Mouse (Mus musculus): ENCODE measurements at regions not wholly inside any gene's neighbourhood (a gene's known extent, or its start where the extent isn't known, plus 50 kb on each side); places are given as distances from the start of the nearest gene placed in this dataset.

- ATAC-seq (peak; percentile 56), DNase-seq (peak; percentile 39)
- Histone ChIP-seq H3K9ac (no peak overlapping the region), H3K36me3 (ENCODE audit: insufficient read depth) (no peaks in the 10 kb centered on the region), H3K4me3 (ENCODE audit: low read depth, low read length) (no peak overlapping the region), H3K9me3 (ENCODE audit: low read length) (no peaks in the 10 kb centered on the region), H3K4me1 (ENCODE audit: insufficient read depth) (no peaks in the 10 kb centered on the region), H3K27me3 (ENCODE audit: insufficient read depth, low read length) (no peaks in the 10 kb centered on the region), H3K4me2 (ENCODE audit: low read depth) (no peak overlapping the region), H3K27ac (ENCODE audit: low read depth, low read length) (no peak overlapping the region)
- WGBS = 15% methylated on average over 2 of the region's 2 CpGs
- TF ChIP-seq CTCF (IDR thresholded peaks at IDR 0.05; ENCODE audit: low read depth) = no peak
These were observed 392.0 kb downstream of the Igsf11 start for GRCm38 (mm10) chr16:39284484-39284883.

GRCm38 (mm10) chr16:39285028-39285744 is 392.7 kb downstream of the Igsf11 start:
- no peaks in the 10 kb centered on the region for H3K4me1 ChIP-seq (ENCODE audit: insufficient read depth)
- no peaks in the 10 kb centered on the region for H3K36me3 ChIP-seq (ENCODE audit: insufficient read depth)
- WGBS = 61% methylated on average over 3 of the region's 3 CpGs
- H3K4me3 ChIP-seq (ENCODE audit: low read depth, low read length) = no peak overlapping the region
- H3K4me2 ChIP-seq (ENCODE audit: low read depth) = no peak overlapping the region
- H3K9ac ChIP-seq = no peak overlapping the region
- no peak for ATAC-seq
- no peaks in the 10 kb centered on the region for H3K9me3 ChIP-seq (ENCODE audit: low read length)
- DNase-seq = no peak
- H3K27me3 ChIP-seq (ENCODE audit: insufficient read depth, low read length) = no peaks in the 10 kb centered on the region
- H3K27ac ChIP-seq (ENCODE audit: low read depth, low read length) = no peak overlapping the region
- no peak for TF ChIP-seq CTCF (IDR thresholded peaks at IDR 0.05; ENCODE audit: low read depth)

- H3K9me3 ChIP-seq (ENCODE audit: low read length) = no peaks in the 10 kb centered on the region
- no peak overlapping the region for H3K4me2 ChIP-seq (ENCODE audit: low read depth)
- DNase-seq = peak; percentile 34
- H3K4me3 ChIP-seq (ENCODE audit: low read depth, low read length) = no peak overlapping the region
- H3K36me3 ChIP-seq (ENCODE audit: insufficient read depth) = no peaks in the 10 kb centered on the region
- peak; percentile 81 for ATAC-seq
- H3K27me3 ChIP-seq (ENCODE audit: insufficient read depth, low read length) = no peaks in the 10 kb centered on the region
- TF ChIP-seq CTCF (IDR thresholded peaks at IDR 0.05; ENCODE audit: low read depth) = no peak
- H3K27ac ChIP-seq (ENCODE audit: low read depth, low read length) = no peak overlapping the region
- no peaks in the 10 kb centered on the region for H3K4me1 ChIP-seq (ENCODE audit: insufficient read depth)
- no peak overlapping the region for H3K9ac ChIP-seq
- 11% methylated on average over 8 of the region's 8 CpGs for WGBS
These were observed 394.5 kb downstream of the Igsf11 start for GRCm38 (mm10) chr16:39286797-39287565.

GRCm38 (mm10) chr16:39298856-39299255 is 406.4 kb downstream of the Igsf11 start:
- H3K4me2 ChIP-seq (ENCODE audit: low read depth) = no peak overlapping the region
- H3K4me3 ChIP-seq (ENCODE audit: low read depth, low read length) = no peak overlapping the region
- H3K27ac ChIP-seq (ENCODE audit: low read depth, low read length) = no peak overlapping the region
- ATAC-seq = no peak
- 69% methylated on average over 3 of the region's 3 CpGs for WGBS
- no peaks in the 10 kb centered on the region for H3K9me3 ChIP-seq (ENCODE audit: low read length)
- no peaks in the 10 kb centered on the region for H3K27me3 ChIP-seq (ENCODE audit: insufficient read depth, low read length)
- TF ChIP-seq CTCF (IDR thresholded peaks at IDR 0.05; ENCODE audit: low read depth) = no peak
- peaks cover 15% of the 10 kb centered on the region; the same call in 1 of the 2 replicates for H3K4me1 ChIP-seq (ENCODE audit: insufficient read depth)
- no peak overlapping the region for H3K9ac ChIP-seq
- DNase-seq = no peak
- no peaks in the 10 kb centered on the region for H3K36me3 ChIP-seq (ENCODE audit: insufficient read depth)

GRCm38 (mm10) chr16:39302902-39303361 is 410.5 kb downstream of the Igsf11 start:
- peak; percentile 87 for DNase-seq
- Histone ChIP-seq H3K27me3 (ENCODE audit: insufficient read depth, low read length) (no peaks in the 10 kb centered on the region), H3K4me3 (ENCODE audit: low read depth, low read length) (no peak overlapping the region), H3K27ac (ENCODE audit: low read depth, low read length) (peak overlapping the region; percentile 57), H3K9me3 (ENCODE audit: low read length) (no peaks in the 10 kb centered on the region), H3K36me3 (ENCODE audit: insufficient read depth) (no peaks in the 10 kb centered on the region), H3K9ac (no peak overlapping the region), H3K4me2 (ENCODE audit: low read depth) (0 out of 2 replicates have a peak overlapping the region, but pooled peaks have one; percentile 8), H3K4me1 (ENCODE audit: insufficient read depth) (peaks cover 15% of the 10 kb centered on the region; the same call in 1 of the 2 replicates)
- 8% methylated on average over 1 of the region's 1 CpGs for WGBS
- peak; percentile 99 for ATAC-seq
- TF ChIP-seq CTCF (IDR thresholded peaks at IDR 0.05; ENCODE audit: low read depth) = no peak

GRCm38 (mm10) chr16:39303371-39303770 is 410.9 kb downstream of the Igsf11 start:
- Histone ChIP-seq H3K4me2 (ENCODE audit: low read depth) (no peak overlapping the region), H3K36me3 (ENCODE audit: insufficient read depth) (no peaks in the 10 kb centered on the region), H3K9me3 (ENCODE audit: low read length) (no peaks in the 10 kb centered on the region), H3K27me3 (ENCODE audit: insufficient read depth, low read length) (no peaks in the 10 kb centered on the region), H3K27ac (ENCODE audit: low read depth, low read length) (0 out of 2 replicates have a peak overlapping the region, but pooled peaks have one; percentile 42), H3K4me3 (ENCODE audit: low read depth, low read length) (no peak overlapping the region), H3K4me1 (ENCODE audit: insufficient read depth) (peaks cover 15% of the 10 kb centered on the region; the same call in 1 of the 2 replicates), H3K9ac (no peak overlapping the region)
- peak; percentile 32 for ATAC-seq
- TF ChIP-seq CTCF (IDR thresholded peaks at IDR 0.05; ENCODE audit: low read depth) = no peak
- DNase-seq = no peak
- WGBS = 19% methylated on average over 7 of the region's 7 CpGs

GRCm38 (mm10) chr16:39307951-39308350 is 415.5 kb downstream of the Igsf11 start:
- Histone ChIP-seq H3K9ac (no peak overlapping the region), H3K4me1 (ENCODE audit: insufficient read depth) (peaks cover 7% of the 10 kb centered on the region; the same call in 1 of the 2 replicates), H3K36me3 (ENCODE audit: insufficient read depth) (no peaks in the 10 kb centered on the region), H3K9me3 (ENCODE audit: low read length) (no peaks in the 10 kb centered on the region), H3K27me3 (ENCODE audit: insufficient read depth, low read length) (no peaks in the 10 kb centered on the region), H3K4me3 (ENCODE audit: low read depth, low read length) (no peak overlapping the region), H3K4me2 (ENCODE audit: low read depth) (no peak overlapping the region), H3K27ac (ENCODE audit: low read depth, low read length) (no peak overlapping the region)
- ATAC-seq = peak; percentile 23; the same call in 1 of the 2 replicates
- peak; percentile 48 for DNase-seq
- no peak for TF ChIP-seq CTCF (IDR thresholded peaks at IDR 0.05; ENCODE audit: low read depth)
- 49% methylated on average over 5 of the region's 5 CpGs for WGBS
